Mouse (Mus musculus) C2C12 (cell line): Measurements from ENCODE around the gene Rab8b. TPM values are rescaled to one million over a fixed set of nuclear protein-coding genes. Genes with fewer than 3 reads are reported as not detected.
"Not testable (repeated sequence)": the region's sequence is repeated elsewhere in the genome, so short reads cannot be mapped to it uniquely, and the experiment has no call there.

Source experiments
- H3K27me3 ChIP-seq: one replicate; pipeline ENCODE4 v1.6.1; 2011; ENCODE audit not compliant: control insufficient read depth, insufficient read depth, insufficient read length
- H3K36me3 ChIP-seq: one replicate; pipeline ENCODE4 v1.6.1; 2011; ENCODE audit not compliant: control insufficient read depth, insufficient read depth
- H3K4me3 ChIP-seq: one replicate; pipeline ENCODE4 v1.5.1; 2011; ENCODE audit warnings: mild to moderate bottlenecking, control low read depth; ENCODE audit not compliant: poor library complexity, insufficient read depth, severe bottlenecking
- H3K79me2 ChIP-seq: one replicate; pipeline ENCODE4 v1.6.1; 2011; ENCODE audit not compliant: control insufficient read depth, insufficient read depth
- H3K79me3 ChIP-seq: one replicate; pipeline ENCODE4 v1.6.1; 2011; ENCODE audit warnings: low read depth, control low read depth
- H3ac ChIP-seq: one replicate; pipeline ENCODE3; 2011; ENCODE audit warnings: low read depth; ENCODE audit not compliant: control insufficient read depth, insufficient read length
- CEBPB ChIP-seq: IDR thresholded peaks from one replicate; pipeline ENCODE4 v1.6.1; 2011; ENCODE audit warnings: low read depth, mild to moderate bottlenecking, control low read depth, moderate library complexity
- CTCF ChIP-seq: IDR thresholded peaks from one replicate; pipeline ENCODE4 v1.5.1; 2011; ENCODE audit not compliant: control insufficient read depth, insufficient read depth, insufficient read length
- FOSL1 ChIP-seq: IDR thresholded peaks from one replicate; pipeline ENCODE4 v1.8.0; 2011; ENCODE audit warnings: mild to moderate bottlenecking, low read length; ENCODE audit not compliant: poor library complexity, insufficient read depth, severe bottlenecking
- MAX ChIP-seq: IDR thresholded peaks from one replicate; pipeline ENCODE4 v1.6.1; 2011; ENCODE audit warnings: mild to moderate bottlenecking, control low read depth
- MYOD1 ChIP-seq: IDR thresholded peaks from one replicate; pipeline ENCODE4 v1.6.1; 2011; ENCODE audit warnings: low read depth; ENCODE audit not compliant: control insufficient read depth, insufficient read length
- MYOG ChIP-seq: IDR thresholded peaks from one replicate; pipeline ENCODE4 v1.6.1; 2011; ENCODE audit not compliant: control insufficient read depth, insufficient read length; ENCODE audit errors: extremely low read depth
- USF1 ChIP-seq: IDR thresholded peaks from one replicate; pipeline ENCODE4 v1.6.1; 2011; ENCODE audit warnings: low read depth, mild to moderate bottlenecking, control low read depth, moderate library complexity
- polyA plus RNA-seq: library from polyadenylated mRNA; unstranded; fragments of >200 nt; fragmentation: generic; extraction: Trizol; gene quantifications from one replicate; pipeline ENCODE4 v1.2.1, GENCODE M21; 2012; ENCODE audit warnings: missing spikeins

The Rab8b gene
- polyA plus RNA-seq, 1 experiment, result 4.1 TPM

DNA sequence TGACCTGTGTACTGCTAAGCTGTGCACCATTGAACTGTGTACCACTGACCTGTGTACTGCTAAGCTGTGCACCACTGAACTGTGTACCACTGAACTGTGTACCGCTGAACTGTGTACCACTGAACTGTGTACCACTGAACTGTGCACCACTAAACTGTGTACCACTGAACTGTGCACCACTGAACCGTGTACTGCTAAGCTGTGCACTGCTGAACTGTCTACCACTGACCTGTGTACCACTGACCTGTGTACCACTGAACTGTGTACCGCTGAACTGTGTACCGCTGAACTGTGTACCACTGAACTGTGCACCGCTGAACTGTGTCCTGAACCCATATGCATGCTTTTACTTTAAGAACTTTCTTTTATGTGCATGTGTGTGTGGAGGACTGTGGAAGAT is 45.2 kb downstream of the Rab8b start:
- H3K4me3 ChIP-seq, result no peak overlapping the region
- TF ChIP-seq CTCF (no peak), CEBPB (no peak), MYOD1 (no peak), USF1 (no peak)
- H3K79me2 ChIP-seq, result no peaks in the 10 kb centered on the region
- no peak overlapping the region for H3ac ChIP-seq
- peaks cover 4% of the 10 kb centered on the region for H3K79me3 ChIP-seq
- no peaks in the 10 kb centered on the region for H3K27me3 ChIP-seq
- H3K36me3 ChIP-seq, result no peaks in the 10 kb centered on the region

DNA sequence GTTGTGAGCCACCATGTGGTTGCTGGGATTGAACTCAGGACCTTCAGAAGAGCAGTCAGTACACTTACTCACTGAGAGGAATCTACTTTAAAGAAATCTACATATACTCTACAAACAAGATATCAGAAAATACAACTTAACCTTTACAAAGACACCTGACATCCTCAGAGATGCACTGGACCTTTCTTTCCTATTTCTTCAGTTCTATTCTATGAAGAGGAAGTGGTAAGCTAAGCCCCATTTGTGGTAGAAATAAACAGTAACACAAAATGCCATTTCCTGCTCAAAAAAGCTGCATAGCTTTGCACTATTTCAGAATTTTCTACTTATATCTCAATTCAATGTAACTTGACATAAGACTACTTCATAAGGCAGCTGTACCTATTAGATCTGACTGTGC is 46.0 kb downstream of the Rab8b start:
- TF ChIP-seq CTCF, result no peak
- no peak for TF ChIP-seq MYOD1
- no peak for TF ChIP-seq FOSL1
- no peak for TF ChIP-seq USF1
- no peak for TF ChIP-seq MYOG
- no peak for TF ChIP-seq MAX
- no peak for TF ChIP-seq CEBPB
- H3ac ChIP-seq, result no peak overlapping the region
- no peaks in the 10 kb centered on the region for H3K27me3 ChIP-seq
- peaks cover 5% of the 10 kb centered on the region for H3K79me3 ChIP-seq
- no peaks in the 10 kb centered on the region for H3K79me2 ChIP-seq
- H3K4me3 ChIP-seq, result no peak overlapping the region
- no peaks in the 10 kb centered on the region for H3K36me3 ChIP-seq

GRCm38 (mm10) chr9:66873009-66873408 is 46.5 kb downstream of the Rab8b start:
- H3K4me3 ChIP-seq, H3K79me2 ChIP-seq, H3ac ChIP-seq, H3K36me3 ChIP-seq, H3K27me3 ChIP-seq, H3K79me3 ChIP-seq: not testable (repeated sequence)

- Histone ChIP-seq H3K36me3 (no peaks in the 10 kb centered on the region), H3K79me2 (no peaks in the 10 kb centered on the region), H3K4me3 (no peak overlapping the region), H3K79me3 (peaks cover 5% of the 10 kb centered on the region), H3K27me3 (no peaks in the 10 kb centered on the region), H3ac (no peak overlapping the region)
- TF ChIP-seq MYOD1, result no peak
- no peak for TF ChIP-seq CTCF
- TF ChIP-seq MAX, result no peak
- TF ChIP-seq MYOG, result no peak
- no peak for TF ChIP-seq FOSL1
- TF ChIP-seq USF1, result no peak
- TF ChIP-seq CEBPB, result no peak
Measured at GRCm38 (mm10) chr9:66872015-66872727, 47.3 kb downstream of the Rab8b start.

GRCm38 (mm10) chr9:66864708-66865107 is 54.8 kb downstream of the Rab8b start:
- H3K79me2 ChIP-seq, result no peaks in the 10 kb centered on the region
- TF ChIP-seq MYOD1 (no peak), CEBPB (no peak), FOSL1 (no peak), CTCF (no peak), MYOG (no peak), USF1 (no peak), MAX (no peak)
- H3K79me3 ChIP-seq, result peaks cover 2% of the 10 kb centered on the region
- no peak overlapping the region for H3K4me3 ChIP-seq
- H3ac ChIP-seq, result no peak overlapping the region
- H3K36me3 ChIP-seq, result no peaks in the 10 kb centered on the region
- no peaks in the 10 kb centered on the region for H3K27me3 ChIP-seq

- Histone ChIP-seq H3K79me2 (no peaks in the 10 kb centered on the region), H3K36me3 (peaks cover 2% of the 10 kb centered on the region), H3K79me3 (no peaks in the 10 kb centered on the region), H3ac (no peak overlapping the region), H3K4me3 (no peak overlapping the region), H3K27me3 (no peaks in the 10 kb centered on the region)
- TF ChIP-seq CEBPB (no peak), CTCF (no peak), USF1 (no peak), MYOG (no peak), MAX (no peak), FOSL1 (no peak), MYOD1 (no peak)
Measured at GRCm38 (mm10) chr9:66863456-66863855, 56.0 kb downstream of the Rab8b start.
